Mouse (Mus musculus) activated CD4-positive, CD25-positive, alpha-beta regulatory T cell (primary cell): ENCODE results near the gene Uso1. TPM values are rescaled to one million over a fixed set of nuclear protein-coding genes. Genes with fewer than 3 reads are reported as not detected.

Source experiments
- polyA plus RNA-seq, 2 experiments: library from polyadenylated mRNA; unstranded; fragments of 100-300 nt; shearing (Covaris generic); gene quantifications; one replicate each; pipeline ENCODE4 v1.2.1; 2017

Uso1 gene
- polyA plus RNA-seq: 10 to 100 TPM; 44.9 to 49.9 TPM

DNA sequence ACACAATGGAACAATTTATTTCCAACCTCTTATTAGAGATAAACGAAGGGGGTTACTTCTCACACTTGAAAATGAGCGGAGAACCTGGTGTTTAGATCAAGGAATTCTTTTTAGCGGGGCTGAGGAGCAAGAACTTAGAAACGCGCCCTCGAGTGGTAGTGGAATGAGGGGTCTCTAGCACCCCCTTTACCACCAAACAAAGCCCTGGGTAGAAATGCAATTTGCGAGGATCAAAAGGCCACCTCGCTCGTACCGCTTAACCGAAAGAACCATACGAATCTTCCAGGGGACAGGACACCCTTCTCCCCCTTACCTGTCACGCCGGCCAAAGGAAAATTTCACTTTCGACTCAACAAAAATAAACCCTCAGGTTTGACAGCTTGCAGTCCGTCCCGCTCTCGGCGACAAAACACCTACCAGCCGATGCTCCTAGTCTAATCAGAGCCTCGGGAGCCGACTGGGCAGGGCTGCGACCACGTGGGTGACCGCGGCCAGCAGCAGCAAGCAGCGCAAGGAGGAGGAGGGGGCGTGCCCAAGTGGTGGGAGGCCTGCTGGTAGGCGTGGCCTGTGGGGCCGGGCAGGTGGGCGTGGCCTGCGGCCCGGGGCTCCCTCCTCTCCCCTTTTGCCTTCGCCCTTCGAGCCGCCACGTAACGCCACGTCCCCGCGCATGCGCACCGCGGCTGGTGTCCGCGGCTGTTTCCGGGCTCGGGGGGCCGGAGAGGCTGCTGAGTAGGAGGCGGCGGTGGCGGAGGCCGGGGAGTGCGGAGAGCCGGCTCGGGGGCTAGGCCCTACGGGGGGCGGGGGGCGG, at the start of gene Uso1:
Uso1 (plus strand) TSS at position 700 of the 808 bp plus-strand sequence.

DNA sequence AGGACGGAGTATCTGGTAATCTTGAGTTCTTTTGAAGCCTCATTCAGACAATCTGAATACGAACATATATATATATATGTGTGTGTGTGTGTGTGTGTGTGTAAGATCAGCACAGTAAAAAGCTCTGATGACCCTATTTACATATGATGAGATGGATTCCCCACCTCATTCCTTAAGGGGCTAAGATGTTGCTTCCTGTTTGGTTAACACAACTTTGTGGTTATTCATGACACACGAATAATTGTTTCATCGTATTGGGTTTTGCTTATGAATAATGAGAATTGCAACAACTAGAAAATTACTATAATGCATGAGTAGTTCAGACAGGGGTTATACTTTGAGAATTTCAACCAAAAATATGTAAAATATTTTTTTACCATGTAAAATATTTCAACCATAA, 77.6 kb downstream of the Uso1 start, which contains the start of gene U90926:
U90926 (minus strand) TSS at position 101 of the 400 bp plus-strand sequence.

Other genes starting within 250 kb of the Uso1 start
- 100 to 1,000 TPM in 1 of 2 experiments, 10 to 100 TPM in 1; 81.9 to 120 TPM for gene Rchy1, start 174.9 kb upstream of the Uso1 start, polyA plus RNA-seq
- gene Odaph, start 150.5 kb upstream of the Uso1 start, polyA plus RNA-seq: not detected
- 1 to 10 TPM; 2.0 to 3.4 TPM for gene Cdkl2, start 94.1 kb upstream of the Uso1 start, polyA plus RNA-seq
- gene G3bp2, start 54.2 kb upstream of the Uso1 start, polyA plus RNA-seq: 100 to 1,000 TPM; 145 to 158 TPM
- gene U90926, start 77.5 kb downstream of the Uso1 start, polyA plus RNA-seq: not detected
- gene Ppef2, start 118.3 kb downstream of the Uso1 start, polyA plus RNA-seq: under 1 TPM in 1 of 2 experiments, not detected in 1; 0.27 TPM
- gene Naaa, start 140.2 kb downstream of the Uso1 start, polyA plus RNA-seq: 1 to 10 TPM; 6.3 to 7.7 TPM
- 10 to 100 TPM; 24.4 to 49.7 TPM for gene Sdad1, start 172.5 kb downstream of the Uso1 start, polyA plus RNA-seq
- gene Cxcl9, start 190.1 kb downstream of the Uso1 start, polyA plus RNA-seq: 1 to 10 TPM in 1 of 2 experiments, under 1 TPM in 1; 0.89 to 1.8 TPM
- gene Art3, start 193.9 kb downstream of the Uso1 start, polyA plus RNA-seq: 1 to 10 TPM in 1 of 2 experiments, under 1 TPM in 1; 0.93 to 1.1 TPM
- gene Cxcl10, start 211.0 kb downstream of the Uso1 start, polyA plus RNA-seq: 10 to 100 TPM; 14.3 to 43.4 TPM